Mouse (Mus musculus): ENCODE measurements at regions not wholly inside any gene's neighbourhood (a gene's known extent, or its start where the extent isn't known, plus 50 kb on each side); places are given as distances from the start of the nearest gene placed in this dataset.

DNA sequence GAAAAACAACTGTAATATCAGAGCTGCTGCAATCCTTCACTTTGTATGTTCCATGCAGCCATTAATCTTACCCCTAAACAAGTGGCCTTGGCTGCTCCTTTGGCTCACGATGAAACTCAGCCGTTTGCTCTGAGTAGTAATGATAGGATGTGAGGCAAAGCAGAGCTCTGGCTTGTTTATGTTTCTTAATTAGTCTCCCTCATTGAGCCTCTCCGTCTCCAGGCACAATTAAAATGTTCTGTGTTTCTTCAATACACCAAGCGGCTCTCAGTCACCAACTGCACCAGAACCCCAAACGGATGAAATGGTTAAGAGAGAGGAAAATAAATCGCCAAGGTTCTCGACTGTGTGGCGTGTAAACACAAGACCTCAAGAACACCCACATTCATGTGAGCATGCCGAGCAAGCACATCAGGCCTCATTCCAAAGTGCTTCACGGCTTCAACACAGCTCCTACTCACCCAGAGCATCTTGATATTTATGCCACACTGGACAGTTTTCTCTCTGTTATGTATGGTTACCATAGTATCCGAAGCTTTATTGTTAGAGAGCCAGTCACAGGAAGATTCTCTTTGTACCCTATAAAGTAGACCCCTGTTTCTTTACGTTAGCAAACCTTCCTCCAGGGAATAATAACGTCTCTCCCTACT lies 280.4 kb downstream of the Lyplal1 start:
- no peaks in the 10 kb centered on the region for H3K27me3 ChIP-seq (ENCODE audit: insufficient read depth, low read length)
- TF ChIP-seq NANOG (IDR thresholded peaks at IDR 0.05; ENCODE audit: borderline replicate concordance, low read length) (no peak), CTCF (conservative IDR thresholded peaks at IDR 0.05; ENCODE audit: low read length) (no peak), POU5F1 (IDR thresholded peaks at IDR 0.05; ENCODE audit: borderline replicate concordance, low read length) (no peak)
- no peak overlapping the region for H3K4me3 ChIP-seq (replicated peaks; ENCODE audit: low read length)
- no peaks in the 10 kb centered on the region for H3K4me1 ChIP-seq (replicated peaks; ENCODE audit: low read depth, low read length)
- no peaks in the 10 kb centered on the region for H3K36me3 ChIP-seq (ENCODE audit: insufficient read depth, low read length)
- H3K9me3 ChIP-seq (ENCODE audit: low read length), result no peaks in the 10 kb centered on the region

- H3K4me3 ChIP-seq (replicated peaks; ENCODE audit: low read length), result no peak overlapping the region
- H3K9me3 ChIP-seq (ENCODE audit: low read length), result no peaks in the 10 kb centered on the region
- TF ChIP-seq NANOG (IDR thresholded peaks at IDR 0.05; ENCODE audit: borderline replicate concordance, low read length), result no peak
- TF ChIP-seq POU5F1 (IDR thresholded peaks at IDR 0.05; ENCODE audit: borderline replicate concordance, low read length), result no peak
- TF ChIP-seq CTCF (conservative IDR thresholded peaks at IDR 0.05; ENCODE audit: low read length), result no peak
- no peaks in the 10 kb centered on the region for H3K36me3 ChIP-seq (ENCODE audit: insufficient read depth, low read length)
- no peaks in the 10 kb centered on the region for H3K4me1 ChIP-seq (replicated peaks; ENCODE audit: low read depth, low read length)
- H3K27me3 ChIP-seq (ENCODE audit: insufficient read depth, low read length), result no peaks in the 10 kb centered on the region
These were observed 274.6 kb downstream of the Lyplal1 start for GRCm38 (mm10) chr1:185842481-185842880.

DNA sequence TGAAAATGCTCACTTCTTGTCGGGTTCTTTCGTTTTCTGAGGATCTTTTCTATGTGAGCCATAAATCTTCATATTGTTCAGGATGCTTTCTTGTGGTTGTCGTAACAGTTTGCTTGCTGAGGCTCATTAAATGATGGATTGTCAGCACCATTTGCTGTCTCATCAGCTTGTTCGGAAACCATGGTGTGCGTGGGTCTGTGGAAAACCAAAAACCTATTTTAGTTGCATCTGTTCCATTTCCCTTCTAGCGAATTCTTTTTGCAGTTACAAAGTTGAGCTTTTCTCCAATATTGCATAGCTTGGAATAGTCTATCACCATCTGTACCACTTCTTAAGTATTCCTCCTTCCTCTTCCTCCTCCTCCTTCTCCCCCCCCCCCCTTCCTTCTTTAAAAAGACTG lies 269.9 kb downstream of the Lyplal1 start:
- Histone ChIP-seq H3K9me3 (ENCODE audit: low read length) (no peaks in the 10 kb centered on the region), H3K36me3 (ENCODE audit: insufficient read depth, low read length) (no peaks in the 10 kb centered on the region), H3K4me1 (replicated peaks; ENCODE audit: low read depth, low read length) (no peaks in the 10 kb centered on the region), H3K4me3 (replicated peaks; ENCODE audit: low read length) (no peak overlapping the region), H3K27me3 (ENCODE audit: insufficient read depth, low read length) (no peaks in the 10 kb centered on the region)
- no peak for TF ChIP-seq NANOG (IDR thresholded peaks at IDR 0.05; ENCODE audit: borderline replicate concordance, low read length)
- TF ChIP-seq CTCF (conservative IDR thresholded peaks at IDR 0.05; ENCODE audit: low read length), result no peak
- TF ChIP-seq POU5F1 (IDR thresholded peaks at IDR 0.05; ENCODE audit: borderline replicate concordance, low read length), result no peak

GRCm38 (mm10) chr1:185850590-185850989 lies 266.5 kb downstream of the Lyplal1 start:
- Histone ChIP-seq H3K36me3 (ENCODE audit: insufficient read depth, low read length) (no peaks in the 10 kb centered on the region), H3K4me3 (replicated peaks; ENCODE audit: low read length) (no peak overlapping the region), H3K4me1 (replicated peaks; ENCODE audit: low read depth, low read length) (no peaks in the 10 kb centered on the region), H3K27me3 (ENCODE audit: insufficient read depth, low read length) (no peaks in the 10 kb centered on the region), H3K9me3 (ENCODE audit: low read length) (no peaks in the 10 kb centered on the region)
- TF ChIP-seq POU5F1 (IDR thresholded peaks at IDR 0.05; ENCODE audit: borderline replicate concordance, low read length) (no peak), NANOG (IDR thresholded peaks at IDR 0.05; ENCODE audit: borderline replicate concordance, low read length) (no peak), CTCF (conservative IDR thresholded peaks at IDR 0.05; ENCODE audit: low read length) (no peak)

DNA sequence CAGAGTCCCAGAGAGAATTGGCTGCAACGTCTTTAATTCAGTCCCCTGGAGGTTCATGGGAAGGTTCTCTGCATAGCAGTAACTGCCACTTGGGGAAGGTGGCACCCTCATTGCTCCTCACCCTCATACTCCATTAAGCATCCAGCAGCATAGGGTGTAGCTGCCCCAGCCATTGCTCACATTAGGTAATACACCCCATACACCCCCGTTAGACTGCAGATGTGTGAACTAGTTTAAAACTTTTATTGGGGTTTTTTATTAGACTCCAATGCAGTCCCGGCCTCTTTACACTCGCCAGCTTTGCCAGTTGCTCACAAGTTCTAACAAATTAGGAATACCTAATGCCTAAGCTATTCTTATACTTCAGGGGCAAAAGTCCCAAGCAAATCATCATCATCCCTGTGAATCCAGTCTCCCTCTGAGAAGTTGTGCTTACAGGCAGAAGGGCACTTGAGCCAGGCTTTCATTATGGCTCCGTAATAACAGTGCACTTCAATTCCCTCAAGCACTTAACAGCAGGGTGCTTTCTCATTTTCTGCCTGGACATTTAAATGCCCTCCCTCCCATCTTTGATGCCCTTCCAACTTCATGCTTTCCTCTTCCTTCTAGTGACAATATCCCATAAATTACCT lies 265.7 kb downstream of the Lyplal1 start:
- Histone ChIP-seq H3K27me3 (ENCODE audit: insufficient read depth, low read length) (no peaks in the 10 kb centered on the region), H3K4me3 (replicated peaks; ENCODE audit: low read length) (no peak overlapping the region), H3K4me1 (replicated peaks; ENCODE audit: low read depth, low read length) (no peaks in the 10 kb centered on the region), H3K9me3 (ENCODE audit: low read length) (no peaks in the 10 kb centered on the region), H3K36me3 (ENCODE audit: insufficient read depth, low read length) (no peaks in the 10 kb centered on the region)
- TF ChIP-seq POU5F1 (IDR thresholded peaks at IDR 0.05; ENCODE audit: borderline replicate concordance, low read length) (no peak), CTCF (conservative IDR thresholded peaks at IDR 0.05; ENCODE audit: low read length) (no peak), NANOG (IDR thresholded peaks at IDR 0.05; ENCODE audit: borderline replicate concordance, low read length) (no peak)

DNA sequence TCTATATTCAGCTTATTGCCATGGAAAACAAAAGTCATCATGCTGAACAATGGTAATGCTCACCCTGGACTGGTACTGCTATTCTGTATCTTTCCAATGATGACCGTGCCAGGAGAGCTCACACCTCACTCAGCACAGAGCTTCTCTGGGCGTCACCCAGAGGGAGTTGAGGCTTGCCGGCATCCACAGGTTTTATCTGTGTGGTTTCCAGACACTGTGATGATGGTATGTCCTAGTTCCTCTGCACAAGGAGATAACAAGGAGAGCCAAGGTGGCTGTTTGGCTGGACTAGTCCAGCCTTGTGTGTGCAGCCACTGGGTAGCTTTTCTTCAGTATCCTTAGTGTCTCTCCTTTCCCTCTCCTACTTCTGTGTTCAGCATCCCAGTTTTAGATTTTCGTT lies 255.4 kb downstream of the Lyplal1 start:
- Histone ChIP-seq H3K27me3 (ENCODE audit: insufficient read depth, low read length) (no peaks in the 10 kb centered on the region; the same call in 1 of the 2 replicates), H3K4me1 (replicated peaks; ENCODE audit: low read depth, low read length) (no peaks in the 10 kb centered on the region), H3K9me3 (ENCODE audit: low read length) (no peaks in the 10 kb centered on the region), H3K4me3 (replicated peaks; ENCODE audit: low read length) (no peak overlapping the region), H3K36me3 (ENCODE audit: insufficient read depth, low read length) (no peaks in the 10 kb centered on the region)
- TF ChIP-seq POU5F1 (IDR thresholded peaks at IDR 0.05; ENCODE audit: borderline replicate concordance, low read length), result no peak
- TF ChIP-seq CTCF (conservative IDR thresholded peaks at IDR 0.05; ENCODE audit: low read length), result no peak
- TF ChIP-seq NANOG (IDR thresholded peaks at IDR 0.05; ENCODE audit: borderline replicate concordance, low read length), result no peak

DNA sequence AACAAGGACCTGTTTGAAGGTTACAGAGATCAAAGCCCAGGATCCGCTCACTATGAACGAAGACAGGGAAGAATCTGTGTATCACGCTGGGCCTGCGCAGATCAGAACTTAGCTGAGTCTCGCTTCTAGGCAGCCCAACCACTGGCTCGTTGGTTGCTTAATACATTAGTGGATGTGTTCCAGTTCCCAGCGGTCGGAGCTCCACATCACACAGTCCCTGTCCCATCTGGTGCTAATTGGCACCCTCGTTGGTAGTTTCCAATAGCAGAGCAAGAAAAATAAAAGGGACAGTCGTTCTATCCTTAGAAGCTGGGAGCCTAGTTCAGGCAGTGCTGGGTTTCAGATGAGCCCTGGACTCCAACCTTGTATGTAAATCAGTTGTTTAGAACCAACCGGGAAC lies 251.2 kb downstream of the Lyplal1 start:
- no peaks in the 10 kb centered on the region for H3K9me3 ChIP-seq (ENCODE audit: low read length)
- H3K4me3 ChIP-seq (replicated peaks; ENCODE audit: low read length), result no peak overlapping the region
- H3K27me3 ChIP-seq (ENCODE audit: insufficient read depth, low read length), result no peaks in the 10 kb centered on the region; the same call in 1 of the 2 replicates
- H3K4me1 ChIP-seq (replicated peaks; ENCODE audit: low read depth, low read length), result no peaks in the 10 kb centered on the region
- no peaks in the 10 kb centered on the region for H3K36me3 ChIP-seq (ENCODE audit: insufficient read depth, low read length)
- TF ChIP-seq CTCF (conservative IDR thresholded peaks at IDR 0.05; ENCODE audit: low read length) (no peak), POU5F1 (IDR thresholded peaks at IDR 0.05; ENCODE audit: borderline replicate concordance, low read length) (no peak), NANOG (IDR thresholded peaks at IDR 0.05; ENCODE audit: borderline replicate concordance, low read length) (no peak)

GRCm38 (mm10) chr1:185866612-185867011 lies 250.5 kb downstream of the Lyplal1 start:
- no peak overlapping the region for H3K4me3 ChIP-seq (replicated peaks; ENCODE audit: low read length)
- no peaks in the 10 kb centered on the region for H3K4me1 ChIP-seq (replicated peaks; ENCODE audit: low read depth, low read length)
- TF ChIP-seq POU5F1 (IDR thresholded peaks at IDR 0.05; ENCODE audit: borderline replicate concordance, low read length) (no peak), NANOG (IDR thresholded peaks at IDR 0.05; ENCODE audit: borderline replicate concordance, low read length) (no peak), CTCF (conservative IDR thresholded peaks at IDR 0.05; ENCODE audit: low read length) (no peak)
- H3K27me3 ChIP-seq (ENCODE audit: insufficient read depth, low read length), result no peaks in the 10 kb centered on the region; the same call in 1 of the 2 replicates
- no peaks in the 10 kb centered on the region for H3K36me3 ChIP-seq (ENCODE audit: insufficient read depth, low read length)
- H3K9me3 ChIP-seq (ENCODE audit: low read length), result no peaks in the 10 kb centered on the region
